Mouse (Mus musculus) gastrocnemius, postnatal 4 days (tissue): ENCODE data around the gene Kmt2e. TPM values are rescaled to one million over a fixed set of nuclear protein-coding genes. Genes with fewer than 3 reads are reported as not detected.

Experiments used
- DNase-seq, 2 experiments: peaks; one replicate each; pipeline ENCODE4 v3.0.0; 2021 to 2022; ENCODE audit warnings: low spot score in 2 of 2, mixed read lengths in 2 of 2
- total RNA-seq, 2 experiments: library from RNA; stranded (reverse); gene quantifications; 2 replicates each; pipeline ENCODE4 v1.2.3; 2021

Gene Kmt2e
- total RNA-seq, 2 experiments from 2014 or later = 55.5 to 57.7 TPM

DNA sequence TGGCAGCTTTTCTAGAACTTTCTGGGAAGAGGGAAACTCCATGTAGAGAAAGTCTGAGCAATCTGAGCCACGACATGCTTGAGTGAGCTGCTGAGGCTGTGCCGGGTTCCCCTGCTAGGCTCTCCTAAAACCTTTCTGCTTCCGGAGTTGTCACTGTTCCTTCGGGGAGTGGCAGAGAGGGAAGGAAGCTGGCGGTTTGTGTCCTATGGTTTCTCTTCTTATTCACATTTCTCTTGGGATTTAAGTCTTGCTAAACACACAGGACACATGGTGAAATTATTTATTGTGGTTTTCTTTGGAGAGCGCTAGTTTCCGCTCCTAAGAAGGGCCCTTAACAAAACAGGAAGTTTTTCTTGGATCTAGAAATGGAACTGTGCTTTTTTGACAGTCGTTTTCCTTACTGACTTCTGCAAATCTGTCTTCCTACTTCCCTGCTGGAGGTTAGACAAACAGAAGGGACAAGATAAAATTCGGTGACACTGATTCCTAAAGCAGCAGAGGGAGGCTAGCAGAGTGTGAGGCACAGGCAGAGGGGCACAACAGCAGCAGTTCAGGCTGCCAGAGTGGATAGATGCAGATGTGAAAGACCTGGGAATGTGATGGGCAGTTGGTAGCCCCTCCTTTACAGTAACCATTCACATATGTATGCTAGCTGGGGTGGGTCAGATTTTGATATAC, 24.1 kb upstream of the Kmt2e start:
- no peak for DNase-seq

DNA sequence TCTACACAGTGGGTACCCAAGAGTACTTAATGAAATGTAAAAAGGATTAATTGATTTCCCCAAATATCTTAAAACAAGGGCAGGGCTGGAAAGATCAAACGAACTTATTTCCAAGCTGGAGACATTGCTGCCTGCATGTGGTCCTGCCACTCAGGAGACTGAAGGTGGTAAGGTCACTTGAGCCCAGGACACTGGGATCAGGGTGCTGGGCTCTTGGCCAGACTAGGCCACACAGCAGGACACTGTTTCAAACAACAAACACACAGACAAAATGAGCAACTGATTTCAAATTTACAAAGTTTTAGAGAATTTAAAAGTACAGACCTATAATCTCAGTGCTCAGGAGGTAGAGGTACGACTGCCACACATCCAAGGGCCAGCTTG, 23.5 kb upstream of the Kmt2e start:
- no peak for DNase-seq

DNA sequence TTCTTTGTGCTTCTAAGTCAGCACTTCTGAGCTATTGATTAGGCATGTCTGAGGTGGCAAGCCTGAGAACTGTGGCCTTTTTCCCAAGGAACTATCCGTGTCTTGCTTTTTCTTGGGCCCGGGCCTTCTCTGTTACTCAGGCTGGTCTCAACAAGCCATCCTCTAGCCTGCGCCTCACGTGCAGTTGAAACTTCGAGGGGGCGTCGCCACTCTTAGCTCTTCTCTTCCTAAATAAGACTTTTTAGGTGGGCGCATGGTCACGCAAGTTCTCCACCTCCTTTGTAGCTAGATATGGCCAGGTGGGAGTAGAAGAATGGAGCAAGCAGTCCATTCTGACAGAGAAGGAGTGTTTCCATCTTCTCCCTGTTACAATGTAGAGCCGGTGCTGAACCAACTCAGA, 22.6 kb upstream of the Kmt2e start:
- DNase-seq = no peak

DNA sequence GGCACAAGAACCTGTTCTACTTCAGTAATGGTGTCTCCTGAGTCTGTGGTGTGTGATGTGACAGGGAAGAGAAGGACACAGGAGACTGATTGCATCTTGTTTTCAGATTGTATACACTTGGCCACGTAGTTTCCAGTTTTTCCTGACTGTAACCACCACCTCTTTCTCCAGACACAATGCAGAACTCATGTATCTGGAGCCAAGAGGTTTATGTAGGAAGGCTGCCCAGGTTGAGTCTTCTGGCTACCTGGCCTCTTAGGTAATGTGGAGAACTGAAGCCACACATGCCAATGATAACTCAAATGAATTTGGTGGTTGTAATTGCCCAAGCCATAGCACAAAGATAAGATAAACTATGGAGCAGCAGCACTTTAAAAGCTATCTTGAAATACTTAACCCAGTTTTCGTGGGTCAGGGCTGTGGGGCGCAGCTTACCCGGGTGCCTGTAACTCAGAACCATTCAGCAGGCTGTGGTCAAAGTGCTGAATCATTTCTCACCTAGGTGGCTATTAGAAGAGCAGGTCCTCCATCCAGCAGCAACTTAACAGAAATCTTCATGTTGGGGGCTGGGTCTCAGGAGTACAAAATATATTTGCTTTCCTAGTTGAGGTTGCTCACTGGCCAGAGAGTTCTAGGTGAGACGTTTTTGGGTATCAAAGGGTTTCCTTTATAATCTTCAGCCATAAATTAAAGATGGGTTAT, 21.8 kb upstream of the Kmt2e start:
- DNase-seq = no peak

GRCm38 (mm10) chr5:23413058-23413457, 21.2 kb upstream of the Kmt2e start:
- DNase-seq = no peak

- DNase-seq = peak in 1 of 2 experiments; percentile 59
Observed at GRCm38 (mm10) chr5:23413575-23414470, 20.4 kb upstream of the Kmt2e start.

DNA sequence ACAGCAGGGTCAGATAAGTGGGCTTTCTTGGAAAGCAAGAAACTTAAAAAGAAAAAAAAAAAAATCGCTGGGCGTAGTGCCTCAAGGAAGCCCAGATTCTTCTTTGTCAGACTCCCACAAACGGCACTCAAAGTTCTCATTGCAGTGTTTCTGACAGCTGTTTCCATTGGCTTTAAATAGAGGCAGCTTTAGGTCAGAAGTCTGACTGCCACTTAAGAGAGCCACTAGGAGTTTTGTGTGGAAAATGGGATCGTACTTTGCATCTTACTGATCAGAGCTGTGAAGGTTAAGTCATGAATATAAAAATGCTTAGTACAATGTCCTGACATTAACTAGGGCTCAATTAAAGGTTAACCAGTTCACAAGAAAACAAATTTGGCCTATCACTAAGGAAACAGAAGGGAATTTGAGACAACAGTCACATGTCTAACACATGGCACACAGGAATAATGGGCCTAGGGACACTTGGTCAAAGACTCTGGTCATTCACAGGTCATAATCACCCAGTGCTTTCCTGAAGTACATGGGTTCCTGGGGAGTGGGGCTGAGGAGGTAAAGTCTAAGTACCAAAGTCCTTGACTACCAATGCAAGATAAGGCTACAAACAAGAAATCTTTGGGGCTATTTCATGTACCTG, 19.6 kb upstream of the Kmt2e start:
- no peak for DNase-seq

DNA sequence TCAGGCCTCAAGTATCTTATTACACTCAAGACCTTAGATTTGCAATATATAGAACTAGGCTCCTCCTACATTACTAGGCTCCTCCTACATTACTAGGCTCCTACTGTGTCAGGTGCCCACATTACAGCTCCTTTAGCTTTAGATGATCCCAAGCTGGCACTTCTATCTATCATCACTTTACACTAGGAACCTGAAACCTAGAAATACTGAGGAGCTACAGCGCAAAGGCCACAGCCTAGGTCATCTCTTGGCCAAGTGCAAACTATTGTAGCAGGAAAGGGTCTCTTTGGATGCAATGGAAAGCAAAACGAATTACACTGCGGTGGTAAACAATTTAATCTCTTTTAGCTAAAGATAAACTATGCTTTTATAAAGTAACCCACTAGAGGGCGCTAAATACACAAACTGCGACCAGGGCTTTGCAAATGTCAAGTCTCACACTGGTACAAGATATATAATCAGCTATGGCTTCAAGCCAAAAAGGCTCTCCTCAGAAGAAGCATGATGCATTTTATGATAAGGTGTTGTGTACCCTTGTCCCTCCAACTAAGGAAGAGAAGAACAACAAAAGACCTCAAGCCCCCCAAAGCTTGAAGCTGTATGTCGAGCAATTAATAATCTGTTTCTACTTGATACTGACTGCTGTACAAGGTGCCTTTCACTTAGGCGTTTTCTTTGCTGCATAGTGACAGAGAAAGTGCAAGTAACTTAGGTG, 18.5 kb upstream of the Kmt2e start:
- DNase-seq = no peak

DNA sequence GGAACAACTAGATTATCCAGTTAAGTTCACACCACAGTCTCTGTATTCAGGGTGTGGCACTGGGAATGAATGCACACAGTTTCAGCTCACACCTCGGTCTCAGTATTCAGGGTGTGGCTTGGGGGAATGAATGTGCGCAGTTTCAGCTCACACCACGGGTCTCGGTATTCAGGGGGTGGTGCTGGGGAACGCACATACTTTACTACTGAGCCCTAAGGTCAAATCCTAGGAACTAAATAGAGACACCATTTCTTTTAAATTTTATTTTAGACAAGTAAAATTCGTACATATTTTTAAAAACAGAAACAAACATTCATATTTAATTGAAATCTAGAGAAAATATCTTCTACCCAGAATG, 18.0 kb upstream of the Kmt2e start:
- DNase-seq = no peak

- no peak for DNase-seq
Observed at GRCm38 (mm10) chr5:23417716-23418115, 16.5 kb upstream of the Kmt2e start.

- DNase-seq = peak; percentile 70 to 86
Observed at GRCm38 (mm10) chr5:23418147-23418781, 16.0 kb upstream of the Kmt2e start.

- no peak for DNase-seq
Observed at GRCm38 (mm10) chr5:23418797-23419595, 15.2 kb upstream of the Kmt2e start.

DNA sequence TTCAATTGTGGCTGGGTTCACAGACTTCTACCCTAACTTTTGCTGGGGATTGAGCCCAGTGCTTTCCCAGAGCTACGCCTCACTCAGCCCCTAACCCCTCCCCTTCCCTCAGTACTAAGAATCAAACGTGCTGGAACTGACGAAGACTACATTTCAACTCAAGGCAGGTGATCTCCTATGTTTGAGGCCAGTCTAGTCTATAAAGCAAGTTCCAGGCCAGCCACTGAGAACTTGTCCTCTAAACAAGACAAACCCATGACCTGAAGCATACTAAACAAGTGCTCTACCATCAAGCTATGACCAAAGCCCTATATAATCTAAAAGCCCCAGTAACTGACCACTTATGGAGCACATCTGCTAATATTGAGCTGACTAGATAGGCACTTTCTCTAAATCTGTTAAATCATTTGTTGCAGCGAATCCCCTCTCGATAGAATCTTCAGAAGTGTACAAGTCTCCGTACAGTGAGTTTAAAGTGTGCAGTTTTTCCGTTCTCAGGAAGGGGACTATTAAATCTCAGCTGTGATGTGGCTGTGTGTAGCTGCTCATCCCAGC, 14.5 kb upstream of the Kmt2e start:
- DNase-seq = no peak

GRCm38 (mm10) chr5:23420410-23420809, 13.8 kb upstream of the Kmt2e start:
- no peak for DNase-seq

GRCm38 (mm10) chr5:23421440-23421839, 12.8 kb upstream of the Kmt2e start:
- no peak for DNase-seq

DNA sequence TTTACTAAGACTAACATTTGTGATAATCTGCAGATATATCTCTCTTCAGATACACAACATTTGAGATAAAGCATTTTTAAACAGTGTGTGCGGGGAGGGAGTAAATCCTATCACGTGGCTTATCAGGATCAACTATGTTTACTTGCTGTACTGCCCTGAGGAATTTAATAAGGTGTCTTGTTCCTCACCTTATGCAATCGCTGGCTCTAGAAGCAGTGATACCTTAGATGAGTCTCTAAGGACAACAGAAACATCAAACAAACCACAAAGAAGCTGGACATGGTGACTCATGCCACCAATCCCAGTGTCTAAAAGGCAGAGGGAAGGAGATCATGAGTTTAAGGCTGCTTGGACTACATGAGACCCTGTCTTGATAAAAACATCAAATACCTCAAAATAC, 11.2 kb upstream of the Kmt2e start:
- no peak for DNase-seq

GRCm38 (mm10) chr5:23427501-23427900, 6.7 kb upstream of the Kmt2e start:
- no peak for DNase-seq

DNA sequence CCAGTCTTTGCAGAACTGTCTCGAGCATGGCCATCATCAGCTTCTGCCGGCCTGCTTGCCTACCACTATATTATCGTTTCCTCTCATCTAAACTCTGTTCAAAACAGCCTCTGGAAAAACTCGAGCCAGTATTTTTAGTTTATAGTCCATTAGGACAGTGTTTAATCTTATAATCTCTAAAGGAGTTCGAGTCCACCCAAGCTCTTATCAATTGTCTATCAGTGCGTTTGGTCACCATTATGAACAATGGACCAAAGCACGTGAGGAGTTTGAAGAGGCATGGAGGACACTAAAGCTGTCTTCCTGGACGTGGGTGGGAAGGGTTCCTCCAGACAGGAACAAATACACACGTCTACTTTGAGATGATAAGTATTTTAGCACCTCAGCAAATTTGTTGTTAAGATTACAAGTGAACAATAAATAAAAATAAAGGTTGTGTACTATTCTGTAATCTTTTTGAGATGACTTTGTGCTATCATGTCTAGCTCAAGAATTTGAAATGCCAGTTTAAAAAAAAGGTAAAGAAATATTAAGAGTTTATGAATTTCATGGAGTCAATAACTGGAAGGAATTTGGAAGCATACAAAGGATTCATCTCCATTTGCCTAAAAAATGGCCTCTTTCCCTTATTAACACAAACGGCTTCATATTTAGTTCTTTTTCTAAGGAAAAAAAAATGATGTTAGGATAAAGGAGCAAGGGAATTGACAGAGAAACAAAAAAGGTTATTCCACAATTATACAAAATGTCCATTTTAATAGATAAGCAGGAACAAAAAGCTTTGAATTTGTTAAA, 3.0 kb upstream of the Kmt2e start:
- DNase-seq = no peak
